Mouse (Mus musculus) hindbrain, embryonic 14.5 days (tissue): ENCODE data around the gene Nek9. TPM values are rescaled to one million over a fixed set of nuclear protein-coding genes. Genes with fewer than 3 reads are reported as not detected.

Source experiments
- ATAC-seq: fragments of 200-750 bp; cut with Nextera tagmentation; 2 replicates; pipeline ENCODE4 v1.8.0; 2017; ENCODE audit warnings: moderate number of reproducible peaks, mild to moderate bottlenecking, moderate TSS enrichment, moderate library complexity; ENCODE audit not compliant: low FRiP score
- DNase-seq: peaks from one replicate; pipeline ENCODE4 v3.0.0-alpha.2; 2015; ENCODE audit warnings: low spot score
- H3K27ac ChIP-seq: fragments of 300-500 bp; sonication (generic); 2 replicates; pipeline ENCODE4 v1.5.1; 2014; ENCODE audit warnings: mild to moderate bottlenecking, moderate library complexity
- H3K27me3 ChIP-seq: fragments of 300-500 bp; sonication (generic); 2 replicates; pipeline ENCODE4 v1.6.1; 2014; ENCODE audit warnings: mild to moderate bottlenecking, low read length, mixed read lengths; ENCODE audit not compliant: control insufficient read depth, insufficient read depth
- H3K36me3 ChIP-seq: fragments of 300-500 bp; sonication (generic); replicated peaks from 2 replicates; pipeline ENCODE4 v1.6.1; 2014; ENCODE audit not compliant: control insufficient read depth, insufficient read depth
- H3K4me1 ChIP-seq: fragments of 300-500 bp; sonication (generic); replicated peaks from 2 replicates; pipeline ENCODE4 v1.6.1; 2014; ENCODE audit warnings: antibody characterized with exemption, low read length, mixed read lengths; ENCODE audit not compliant: control insufficient read depth, insufficient read depth
- H3K4me2 ChIP-seq: fragments of 300-500 bp; sonication (generic); replicated peaks from 2 replicates; pipeline ENCODE4 v1.6.1; 2014; ENCODE audit warnings: mild to moderate bottlenecking, moderate library complexity
- H3K4me3 ChIP-seq: fragments of 300-500 bp; sonication (generic); replicated peaks from 2 replicates; pipeline ENCODE4 v1.5.1; 2014; ENCODE audit warnings: mild to moderate bottlenecking, low read length
- H3K9ac ChIP-seq: fragments of 300-500 bp; sonication (generic); 2 replicates; pipeline ENCODE4 v1.6.1; 2014
- H3K9me3 ChIP-seq: fragments of 300-500 bp; sonication (generic); 2 replicates; pipeline ENCODE4 v1.6.1; 2016; ENCODE audit warnings: low read length; ENCODE audit not compliant: control insufficient read depth
- WGBS: fragments of 180-500 bp; shearing (Covaris S2); extraction: QIAGEN DNeasy Blood & Tissue Kit; methylation state at CpG from one replicate; pipeline ENCODE4 v1.1.7; 2014; 5-methylcytosine and 5-hydroxymethylcytosine counted together
- polyA plus RNA-seq: library from polyadenylated mRNA; unstranded; fragments of >200 nt; fragmentation: Nextera tagmentation; extraction: Ambion mirVana; gene quantifications from 2 replicates; pipeline ENCODE4 v1.2.1, GENCODE M21; 2014

The Nek9 gene
- polyA plus RNA-seq, 1 experiment from 2014 or later, result 10.0 TPM

DNA sequence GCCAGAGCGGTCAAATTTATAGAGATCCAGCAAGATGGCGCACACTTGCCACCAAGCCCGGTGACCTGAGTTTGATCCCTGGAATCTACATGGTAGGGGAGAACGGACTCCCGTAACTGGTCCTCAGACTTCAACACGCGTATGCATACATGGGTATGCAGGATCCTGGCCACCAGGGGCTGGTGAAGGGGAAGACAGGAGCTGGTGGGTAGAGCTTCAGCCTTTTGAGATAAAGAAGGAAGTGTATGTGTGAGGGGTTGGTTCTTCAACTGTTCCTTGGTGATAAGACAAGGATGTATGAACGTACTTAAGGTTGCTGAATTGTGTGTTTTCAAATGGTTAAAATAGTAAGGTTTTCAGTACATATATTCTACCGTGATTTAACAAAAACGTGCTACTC is 60.2 kb downstream of the Nek9 start:
- Histone ChIP-seq H3K9ac (no peak overlapping the region), H3K4me1 (peaks cover 7% of the 10 kb centered on the region; the same call in 1 of the 2 replicates), H3K36me3 (no peaks in the 10 kb centered on the region), H3K4me3 (no peak overlapping the region), H3K27ac (no peak overlapping the region), H3K27me3 (no peaks in the 10 kb centered on the region), H3K4me2 (no peak overlapping the region), H3K9me3 (no peaks in the 10 kb centered on the region)
- 97% methylated on average over 10 of the region's 10 CpGs for WGBS
- ATAC-seq, result no peak
- no peak for DNase-seq

DNA sequence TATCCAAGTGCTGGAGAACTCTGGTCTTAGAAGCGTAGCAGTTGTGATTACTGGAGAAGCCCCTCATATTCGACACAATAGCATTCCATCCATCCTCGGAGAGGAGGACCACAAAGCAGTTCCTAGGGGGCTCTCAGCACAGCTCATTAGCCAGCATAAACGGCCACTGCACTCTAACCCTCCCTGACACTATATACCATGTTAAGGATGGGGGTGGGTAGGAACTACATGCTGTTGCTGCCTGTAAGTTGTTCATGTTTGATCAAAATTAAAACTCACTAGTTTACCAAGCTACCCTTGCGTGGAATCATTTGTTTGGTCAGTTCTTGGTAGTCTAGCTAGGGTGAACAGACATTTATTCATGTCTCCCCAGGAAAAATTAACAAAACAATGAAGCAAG is 62.9 kb downstream of the Nek9 start:
- no peak for DNase-seq
- H3K4me2 ChIP-seq, result no peak overlapping the region
- H3K4me1 ChIP-seq, result peaks cover 7% of the 10 kb centered on the region; the same call in 1 of the 2 replicates
- no peak overlapping the region for H3K4me3 ChIP-seq
- no peaks in the 10 kb centered on the region for H3K36me3 ChIP-seq
- H3K9me3 ChIP-seq, result no peaks in the 10 kb centered on the region
- no peak for ATAC-seq
- WGBS, result 62% methylated on average over 5 of the region's 5 CpGs
- no peaks in the 10 kb centered on the region for H3K27me3 ChIP-seq
- H3K27ac ChIP-seq, result no peak overlapping the region
- H3K9ac ChIP-seq, result no peak overlapping the region

DNA sequence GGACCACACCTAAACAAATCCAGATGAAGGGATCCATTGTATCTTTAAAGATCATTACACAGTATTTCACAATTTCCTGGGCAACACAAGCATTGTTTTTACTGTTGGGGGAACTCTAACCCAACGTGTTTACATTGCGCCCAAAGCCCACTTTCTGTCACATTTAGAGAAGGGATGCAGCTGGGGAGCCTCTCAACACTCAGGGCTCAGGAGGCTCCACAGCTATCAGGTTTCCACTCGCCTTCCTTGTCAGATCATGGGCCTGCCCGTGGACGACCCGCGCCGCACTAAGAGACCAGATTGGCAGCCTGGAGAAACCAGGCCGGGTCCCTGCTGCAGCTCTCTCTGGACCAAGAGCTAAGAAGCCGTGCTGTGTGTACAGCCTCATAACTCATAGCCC is 65.7 kb downstream of the Nek9 start:
- no peaks in the 10 kb centered on the region for H3K27me3 ChIP-seq

DNA sequence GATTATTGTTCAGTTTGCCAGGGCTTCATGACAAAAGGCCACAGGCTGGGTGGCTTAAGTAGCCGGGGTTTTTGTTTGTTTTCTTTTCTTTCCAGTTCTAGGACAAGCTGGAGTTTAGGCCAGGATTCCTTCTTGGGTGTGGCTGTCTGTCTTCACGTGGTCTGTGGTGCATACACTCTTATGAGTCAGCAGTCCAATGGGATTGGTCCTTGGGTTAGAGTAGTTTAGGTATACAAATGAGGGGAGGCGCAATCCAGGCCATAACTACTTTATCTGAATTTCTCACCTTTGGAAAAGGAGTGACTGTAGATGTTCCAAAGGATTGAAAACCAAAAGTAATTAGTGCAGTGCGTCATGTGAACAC is 67.3 kb downstream of the Nek9 start:
- no peak for DNase-seq

More for the DNA sequence above, 65.7 kb downstream of the Nek9 start:
- 92% methylated on average over 10 of the region's 10 CpGs for WGBS
- Histone ChIP-seq H3K9ac (no peak overlapping the region), H3K36me3 (no peaks in the 10 kb centered on the region), H3K9me3 (no peaks in the 10 kb centered on the region), H3K4me3 (no peak overlapping the region), H3K4me1 (0 out of 2 replicates have a peak, but pooled peaks cover 4% of the 10 kb centered on the region), H3K4me2 (no peak overlapping the region), H3K27ac (no peak overlapping the region)
- DNase-seq (no peak), ATAC-seq (no peak)

DNA sequence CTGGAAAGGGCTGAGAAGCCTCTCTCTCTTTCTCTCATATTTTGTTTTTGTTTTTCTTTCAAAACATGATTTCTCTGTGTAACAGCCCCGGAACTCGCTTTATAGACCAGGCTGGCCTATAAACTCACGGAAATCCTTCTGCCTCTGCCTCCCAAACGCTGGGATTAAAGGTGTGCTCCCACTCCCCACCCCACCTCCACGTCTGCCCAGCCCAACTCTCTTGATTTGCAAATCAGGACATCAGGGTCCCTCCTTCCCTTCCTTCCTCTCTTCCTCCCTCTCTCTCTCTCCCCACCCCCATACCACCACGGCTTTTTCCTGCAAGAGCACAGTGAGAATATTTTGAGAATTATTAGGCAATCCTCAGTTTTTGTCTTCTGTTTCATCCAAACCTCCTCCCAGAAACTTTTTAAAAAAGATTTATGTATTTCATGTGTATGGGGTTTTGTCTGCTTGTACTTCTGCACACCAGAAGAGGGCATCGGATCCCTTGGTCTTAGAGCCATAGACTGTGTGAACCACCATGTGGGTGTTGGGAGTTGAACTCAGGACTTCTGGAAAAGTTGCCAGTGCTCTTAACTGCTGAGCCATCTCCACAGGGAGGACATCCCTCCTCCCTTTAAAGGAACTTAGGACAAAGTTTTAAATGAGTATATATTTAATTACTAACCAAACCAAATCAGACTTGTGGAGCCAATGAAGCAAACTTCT is 67.9 kb downstream of the Nek9 start:
- Histone ChIP-seq H3K4me2 (peak overlapping the region; percentile 63; the same call in 1 of the 2 replicates), H3K36me3 (no peaks in the 10 kb centered on the region; the same call in 1 of the 2 replicates), H3K4me3 (no peak overlapping the region), H3K27ac (no peak overlapping the region), H3K9me3 (no peaks in the 10 kb centered on the region), H3K27me3 (no peaks in the 10 kb centered on the region), H3K9ac (no peak overlapping the region), H3K4me1 (0 out of 2 replicates have a peak, but pooled peaks cover 4% of the 10 kb centered on the region)
- 74% methylated on average over 7 of the region's 7 CpGs for WGBS
- DNase-seq, result no peak
- ATAC-seq, result no peak

More for the DNA sequence above, 67.3 kb downstream of the Nek9 start:
- Histone ChIP-seq H3K4me1 (0 out of 2 replicates have a peak, but pooled peaks cover 4% of the 10 kb centered on the region), H3K27ac (no peak overlapping the region), H3K27me3 (no peaks in the 10 kb centered on the region), H3K4me3 (no peak overlapping the region), H3K9me3 (no peaks in the 10 kb centered on the region), H3K9ac (no peak overlapping the region), H3K36me3 (no peaks in the 10 kb centered on the region; the same call in 1 of the 2 replicates), H3K4me2 (no peak overlapping the region)
- ATAC-seq, result no peak
- 82% methylated on average over 4 of the region's 4 CpGs for WGBS

DNA sequence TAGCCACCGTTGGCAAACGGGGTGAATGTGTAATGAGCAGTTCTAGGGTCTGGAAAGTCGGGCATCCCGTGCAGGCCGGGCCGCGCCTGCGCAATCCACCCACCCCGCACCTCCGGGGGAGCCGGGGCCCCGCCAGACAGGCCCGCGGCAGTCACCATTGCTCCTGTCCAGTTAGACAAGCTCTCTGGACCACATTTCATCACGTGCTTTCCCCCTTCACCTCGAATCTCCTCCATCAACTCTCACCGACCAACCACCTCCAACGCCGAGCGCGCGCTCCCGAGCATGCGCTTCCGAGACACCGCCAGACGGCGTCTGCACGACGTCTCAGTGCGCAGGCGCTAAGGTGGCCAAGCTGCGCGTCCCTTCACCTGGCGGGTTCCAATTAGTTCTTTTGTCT is 68.8 kb downstream of the Nek9 start, which contains the start of gene Mlh3:
Gene Mlh3, minus strand, starts transcription at position 281 of the 400 bp plus-strand sequence.
- Histone ChIP-seq H3K4me3 (peak within 1 kb of the TSS; percentile 45), H3K9ac (peak within 1 kb of the TSS; percentile 62), H3K9me3 (no peaks in the 10 kb centered on the region), H3K4me2 (peak within 1 kb of the TSS; percentile 63), H3K4me1 (0 out of 2 replicates have a peak, but pooled peaks cover 4% of the 10 kb centered on the region), H3K27ac (peak within 1 kb of the TSS; percentile 89), H3K36me3 (no peaks in the 10 kb centered on the region; the same call in 1 of the 2 replicates), H3K27me3 (no peaks in the 10 kb centered on the region)
- DNase-seq, result peak; percentile 90
- under 1% methylated on average over 35 of the region's 35 CpGs for WGBS
- ATAC-seq, result peak; percentile 94

DNA sequence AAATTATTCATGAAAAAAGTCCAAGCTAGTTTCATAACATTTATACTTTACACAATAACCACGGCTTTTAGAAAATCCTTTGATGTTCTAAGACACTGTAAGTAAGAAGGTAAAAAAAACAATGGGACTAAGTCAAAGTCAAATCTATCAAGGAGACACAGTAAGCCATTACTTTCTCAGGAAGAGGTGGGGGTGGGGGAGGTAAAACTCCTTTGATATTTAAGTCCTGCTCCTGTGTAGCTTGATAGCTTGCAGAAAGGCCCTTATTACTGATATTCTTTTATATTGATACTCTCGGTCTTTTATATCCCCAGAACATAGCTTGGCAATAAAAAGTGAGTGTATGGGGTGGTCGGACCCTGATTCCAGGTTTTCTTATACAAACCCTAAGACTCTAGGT is 69.3 kb downstream of the Nek9 start:
- WGBS, result 65% methylated on average over 3 of the region's 3 CpGs
- H3K9ac ChIP-seq, result peak overlapping the region; percentile 62

DNA sequence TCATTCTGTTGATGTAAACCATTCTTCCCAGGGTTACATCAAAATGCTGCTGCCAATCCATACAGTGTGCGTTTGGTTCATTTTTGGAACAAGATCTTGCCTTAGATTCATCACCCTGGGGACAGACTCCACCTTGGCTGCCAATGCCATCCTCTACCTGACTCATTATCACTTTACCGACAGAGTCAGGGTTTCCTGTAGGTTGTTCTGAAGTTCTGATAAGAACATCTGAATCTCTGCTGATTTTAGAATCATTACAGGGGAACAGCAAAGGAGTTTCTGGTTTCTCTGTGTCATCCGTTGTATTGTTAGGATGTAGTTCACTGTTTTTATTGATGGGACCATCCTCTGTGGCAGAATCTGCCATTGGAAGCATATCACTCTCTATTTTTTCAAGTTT is 72.9 kb downstream of the Nek9 start:
- H3K27ac ChIP-seq, result no peak overlapping the region
- H3K9me3 ChIP-seq, result no peaks in the 10 kb centered on the region
- DNase-seq (no peak), ATAC-seq (no peak)
- no peak overlapping the region for H3K9ac ChIP-seq
- 94% methylated on average over 3 of the region's 3 CpGs for WGBS
- no peak overlapping the region for H3K4me3 ChIP-seq
- no peak overlapping the region for H3K4me2 ChIP-seq
- H3K27me3 ChIP-seq, result no peaks in the 10 kb centered on the region
- no peaks in the 10 kb centered on the region; the same call in 1 of the 2 replicates for H3K36me3 ChIP-seq
- H3K4me1 ChIP-seq, result 0 out of 2 replicates have a peak, but pooled peaks cover 4% of the 10 kb centered on the region

More for the DNA sequence above, 69.3 kb downstream of the Nek9 start:
- H3K9me3 ChIP-seq, result no peaks in the 10 kb centered on the region
- 0 out of 2 replicates have a peak, but pooled peaks cover 4% of the 10 kb centered on the region for H3K4me1 ChIP-seq
- H3K4me3 ChIP-seq, result peak overlapping the region; percentile 45
- ATAC-seq (0 out of 2 replicates have a peak, but pooled peaks have one; percentile 11), DNase-seq (no peak)
- H3K36me3 ChIP-seq, result no peaks in the 10 kb centered on the region; the same call in 1 of the 2 replicates
- H3K27ac ChIP-seq, result peak overlapping the region; percentile 89
- H3K27me3 ChIP-seq, result no peaks in the 10 kb centered on the region
- H3K4me2 ChIP-seq, result peak overlapping the region; percentile 63

DNA sequence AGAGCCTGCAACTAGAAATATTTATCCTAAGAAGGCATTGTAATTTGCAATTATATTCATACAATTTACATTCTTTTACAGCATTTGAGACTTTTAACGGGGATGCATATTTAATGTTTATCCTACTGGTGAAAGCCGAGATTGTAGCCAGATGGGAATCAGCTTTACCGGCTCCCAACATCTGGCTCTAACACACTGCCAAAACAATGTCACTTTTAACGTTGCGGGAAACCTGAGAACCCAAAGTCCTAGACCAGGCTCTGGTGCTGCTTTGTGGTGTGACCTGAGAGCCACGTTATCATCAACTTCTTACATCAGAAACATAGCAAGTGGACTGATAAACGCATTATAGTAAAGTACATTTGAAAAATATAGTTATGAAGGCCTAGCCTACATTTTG is 74.2 kb downstream of the Nek9 start:
- no peak overlapping the region for H3K9ac ChIP-seq
- H3K4me1 ChIP-seq, result 0 out of 2 replicates have a peak, but pooled peaks cover 3% of the 10 kb centered on the region
- WGBS, result 72% methylated on average over 7 of the region's 7 CpGs
- H3K4me3 ChIP-seq, result no peak overlapping the region
- no peak for ATAC-seq
- DNase-seq, result peak; percentile 30
- no peak overlapping the region for H3K4me2 ChIP-seq
- no peaks in the 10 kb centered on the region for H3K9me3 ChIP-seq
- H3K27ac ChIP-seq, result no peak overlapping the region
- peaks cover 8% of the 10 kb centered on the region; the same call in 1 of the 2 replicates for H3K36me3 ChIP-seq
- no peaks in the 10 kb centered on the region for H3K27me3 ChIP-seq
